Mouse (Mus musculus) kidney, postnatal 25 days (tissue): ENCODE measurements around the gene Mettl7a3.
A peak's percentile ranks its signal among the peaks of the same experiment; 100 is the strongest.

Experiments
- DNase-seq, 2 experiments: peaks; one replicate each; pipeline ENCODE4 v3.0.0; 2021; ENCODE audit warnings: mixed read lengths in 2 of 2

The Mettl7a3 gene

DNA sequence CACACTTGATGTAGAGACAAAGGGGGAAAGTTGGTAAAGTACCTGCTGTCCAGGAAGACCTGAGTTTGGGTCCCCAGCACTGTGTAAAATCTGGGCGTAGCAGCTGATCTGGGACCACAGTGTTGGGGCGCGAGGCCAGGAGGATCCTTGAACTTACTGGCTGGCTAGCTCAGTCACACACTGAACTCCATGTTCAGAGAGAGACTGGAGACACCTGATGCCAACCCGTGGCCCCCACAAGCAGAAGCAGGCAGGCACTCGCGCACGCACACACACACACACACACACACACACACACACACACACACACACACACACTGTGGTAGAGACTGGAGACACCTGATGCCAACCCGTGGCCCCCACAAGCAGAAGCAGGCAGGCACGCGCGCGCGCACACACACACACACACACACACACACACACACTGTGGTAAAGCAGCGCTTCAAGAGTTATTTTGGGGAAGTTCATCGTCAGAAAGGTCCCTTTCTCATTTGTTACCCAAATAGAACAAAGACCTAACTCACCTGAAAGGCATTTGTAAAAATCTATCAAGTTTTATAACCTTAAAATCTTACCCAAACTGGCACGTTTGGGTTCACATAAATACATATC, 53.6 kb downstream of the Mettl7a3 start:
- DNase-seq = peak in 1 of 2 experiments; percentile 40

DNA sequence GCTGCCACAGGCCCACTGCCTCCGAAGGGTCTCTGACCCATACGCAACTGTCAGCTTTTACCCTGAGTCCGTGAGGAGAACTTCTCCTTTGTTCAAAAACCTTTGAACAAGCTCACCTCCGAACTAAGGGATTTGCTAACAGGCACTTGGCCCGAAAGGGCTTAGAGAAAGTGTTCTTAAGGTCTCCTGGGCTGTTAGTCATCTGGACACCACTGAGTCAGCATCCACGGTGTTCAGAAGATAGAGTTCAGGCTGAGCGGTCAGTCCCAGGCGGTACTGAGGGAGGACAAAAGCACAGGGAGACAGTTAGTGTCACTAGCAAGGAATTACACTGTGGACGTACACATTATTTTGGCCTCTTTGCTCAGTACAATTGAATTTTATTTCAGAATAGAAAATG, 54.2 kb downstream of the Mettl7a3 start:
- DNase-seq = peak in 1 of 2 experiments; percentile 57
